Mouse (Mus musculus): ENCODE measurements around the gene Focad.

GRCm38 (mm10) chr4:88270408-88271067 lies 176.1 kb downstream of the Focad start:
- TF ChIP-seq CTCF (IDR thresholded peaks at IDR 0.05; ENCODE audit: low read depth) (no peak), EP300 (optimal IDR thresholded peaks at IDR 0.05) (no peak)
